Mouse (Mus musculus): Measurements from ENCODE around the gene Mif4gd. TPM values are rescaled to one million over a fixed set of nuclear protein-coding genes. Genes with fewer than 3 reads are reported as not detected.

Mif4gd gene
- total and polyA plus RNA-seq, 3 experiments = 42.0 to 62.9 TPM; not detected in 1

DNA sequence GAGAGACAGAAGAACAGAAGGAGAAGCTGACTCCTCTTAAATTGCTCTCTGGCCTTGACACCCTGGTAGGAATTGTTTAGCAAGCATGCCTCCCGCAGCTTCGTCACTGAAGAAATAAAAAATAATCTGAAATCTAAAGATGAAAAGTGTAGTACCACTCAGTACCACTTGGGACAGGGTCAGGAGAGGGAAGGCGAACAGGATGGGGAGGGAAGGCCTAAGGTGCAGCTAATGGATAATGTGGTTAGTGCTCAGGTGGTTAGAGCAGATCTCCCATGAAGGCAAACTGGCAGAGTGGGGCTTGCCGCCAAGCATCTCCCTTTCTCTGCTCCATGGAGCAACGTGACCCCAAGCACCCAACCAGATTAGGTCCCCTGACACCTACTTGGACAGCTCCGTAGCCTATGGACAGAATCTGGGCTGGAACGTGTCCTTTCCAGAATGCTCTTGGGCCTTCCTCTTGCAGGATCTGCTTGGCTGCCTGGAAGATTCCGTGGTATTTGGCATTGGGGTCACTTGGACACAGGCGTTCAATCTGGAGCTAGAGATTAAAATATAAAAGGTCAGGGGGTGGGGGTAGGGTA, 10.8 kb upstream of the Mif4gd start:
- H3K9ac ChIP-seq (ENCODE audit: control insufficient read depth, low read depth, low read length, poor library complexity, severe bottlenecking) = no peak overlapping the region
- no peak overlapping the region for H3K4me3 ChIP-seq (ENCODE audit: control insufficient read depth in 1 of 2, insufficient read depth in 1 of 2, low read depth in 2 of 2, low read length in 2 of 2)
- no peaks in the 10 kb centered on the region for H3K9me3 ChIP-seq (replicated peaks; ENCODE audit: insufficient read depth, low read length)
- H3K27ac ChIP-seq (ENCODE audit: control insufficient read depth, low read depth, low read length) = no peak overlapping the region
- TF ChIP-seq CTCF (IDR thresholded peaks at IDR 0.05 in 2 of 3, conservative IDR thresholded peaks at IDR 0.05 in 1 of 3; ENCODE audit: control insufficient read depth in 1 of 3, insufficient read depth in 1 of 3, low read depth in 2 of 3, low read length in 3 of 3, poor library complexity in 1 of 3, severe bottlenecking in 1 of 3) = peak in 2 of 3 experiments; percentile 41 to 43; a peak in 4 of 6 replicates
- no peak for TF ChIP-seq ZKSCAN1 (IDR thresholded peaks at IDR 0.05; ENCODE audit: low read depth, low read length)
- TF ChIP-seq HCFC1 (IDR thresholded peaks at IDR 0.05; ENCODE audit: low read depth, low read length) = no peak
- TF ChIP-seq TAL1 (IDR thresholded peaks at IDR 0.05; ENCODE audit: low read length) = no peak
- H3K27me3 ChIP-seq (ENCODE audit: control insufficient read depth in 1 of 2, insufficient read depth in 2 of 2, low read length in 2 of 2) = no peaks in the 10 kb centered on the region
- peaks cover 4 to 6% of the 10 kb centered on the region in 2 experiments for H3K36me3 ChIP-seq (ENCODE audit: control insufficient read depth in 1 of 2, insufficient read depth in 2 of 2, low read length in 2 of 2)
- H3K4me1 ChIP-seq (ENCODE audit: control insufficient read depth in 1 of 2, insufficient read depth in 2 of 2, low read length in 2 of 2) = peaks cover 3 to 7% of the 10 kb centered on the region in 2 experiments
- peak; percentile 63 for DNase-seq (ENCODE audit: low read depth, low spot score)
- peaks cover 21% of the 10 kb centered on the region for H3K79me2 ChIP-seq (ENCODE audit: control insufficient read depth, insufficient read depth, low read length, poor library complexity)

DNA sequence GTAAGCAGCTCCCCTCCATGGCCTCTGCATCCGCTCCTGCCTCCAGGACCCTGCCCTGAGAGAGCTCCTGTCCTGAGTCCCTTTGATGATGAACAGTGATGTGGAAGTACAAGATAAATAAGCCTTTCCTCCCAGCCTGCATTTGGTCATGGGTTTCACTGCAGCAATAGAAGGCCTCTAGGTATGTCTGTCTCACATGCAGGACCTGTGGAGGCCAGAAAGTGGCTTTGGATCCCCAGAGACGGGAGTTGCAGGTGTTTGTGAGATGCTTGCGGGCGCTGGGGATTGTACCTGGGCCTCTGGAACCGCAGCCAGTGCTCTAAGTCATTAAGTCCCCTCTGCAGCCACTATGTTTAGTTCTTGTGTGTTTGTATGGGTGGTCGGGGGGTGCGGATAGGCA, 7.2 kb upstream of the Mif4gd start:
- TF ChIP-seq POLR2AphosphoS2 (IDR thresholded peaks at IDR 0.05; ENCODE audit: low read length) (no peak), SMC3 (IDR thresholded peaks at IDR 0.05; ENCODE audit: low read depth, low read length) (no peak), UBTF (IDR thresholded peaks at IDR 0.05; ENCODE audit: borderline replicate concordance, insufficient read depth, low read depth, low read length) (no peak), TBP (IDR thresholded peaks at IDR 0.05; ENCODE audit: low read depth, low read length) (no peak), CHD1 (IDR thresholded peaks at IDR 0.05; ENCODE audit: low read depth, low read length) (no peak), E2F4 (IDR thresholded peaks at IDR 0.05; ENCODE audit: borderline replicate concordance, low read depth, low read length) (no peak), USF2 (IDR thresholded peaks at IDR 0.05; ENCODE audit: borderline replicate concordance in 1 of 2, insufficient read depth in 1 of 2, low read depth in 1 of 2, low read length in 2 of 2) (no peak), TAL1 (IDR thresholded peaks at IDR 0.05; ENCODE audit: low read length) (no peak)
- H3K9me3 ChIP-seq (replicated peaks; ENCODE audit: insufficient read depth, low read length) = no peaks in the 10 kb centered on the region
- DNase-seq (ENCODE audit: low read depth, low spot score) = no peak
- H3K27ac ChIP-seq (ENCODE audit: control insufficient read depth, low read depth, low read length) = no peak overlapping the region
- H3K4me3 ChIP-seq (ENCODE audit: control insufficient read depth in 1 of 2, insufficient read depth in 1 of 2, low read depth in 2 of 2, low read length in 2 of 2) = no peak overlapping the region
- H3K4me1 ChIP-seq (ENCODE audit: control insufficient read depth in 1 of 2, insufficient read depth in 2 of 2, low read length in 2 of 2) = no peaks in the 10 kb centered on the region
- H3K9ac ChIP-seq (ENCODE audit: control insufficient read depth, low read depth, low read length, poor library complexity, severe bottlenecking) = no peak overlapping the region
- no peaks in the 10 kb centered on the region; the same call in 1 of the 2 replicates for H3K79me2 ChIP-seq (ENCODE audit: control insufficient read depth, insufficient read depth, low read length, poor library complexity)
- H3K36me3 ChIP-seq (ENCODE audit: control insufficient read depth in 1 of 2, insufficient read depth in 2 of 2, low read length in 2 of 2) = peaks cover 0 to 4% of the 10 kb centered on the region in 2 experiments; a peak in 2 of 4 replicates
- no peaks in the 10 kb centered on the region for H3K27me3 ChIP-seq (ENCODE audit: control insufficient read depth in 1 of 2, insufficient read depth in 2 of 2, low read length in 2 of 2)

DNA sequence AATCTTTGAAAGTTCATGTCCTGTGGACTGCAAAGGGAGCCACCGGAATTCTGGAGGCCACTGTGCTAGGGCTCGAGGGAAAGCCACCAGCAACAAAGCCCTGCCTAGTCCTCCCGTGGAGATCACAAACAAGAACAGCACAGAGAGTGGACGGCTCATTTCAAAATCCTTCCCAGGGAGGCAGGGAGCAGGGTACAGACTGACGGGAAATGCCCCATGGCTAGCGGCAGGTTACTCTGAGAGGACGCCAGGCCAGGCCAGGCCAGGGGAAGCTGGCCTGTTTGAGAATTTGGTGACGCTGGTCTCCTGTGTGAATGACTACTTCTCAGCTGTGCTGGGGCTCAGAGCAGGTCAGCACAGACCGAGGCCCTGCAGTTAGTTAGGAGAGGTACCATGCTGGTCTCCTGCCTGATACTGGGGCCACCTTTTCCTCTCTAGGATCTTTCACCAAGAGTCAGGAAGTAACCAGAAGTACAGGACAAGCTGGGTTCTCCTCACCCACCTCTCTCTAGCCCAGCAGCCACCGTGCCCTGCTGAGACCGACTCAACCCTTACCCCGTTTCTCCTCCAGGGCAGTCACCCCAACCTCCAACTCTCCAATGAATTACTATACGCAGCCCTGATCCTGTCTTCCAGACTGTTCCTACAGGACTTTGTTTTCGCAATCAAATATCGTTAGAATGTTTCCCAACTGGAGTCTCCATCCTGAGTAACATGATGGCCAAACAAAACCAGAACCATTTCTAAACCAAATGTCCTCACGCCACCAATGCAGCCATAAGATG, 6.2 kb upstream of the Mif4gd start:
- no peaks in the 10 kb centered on the region for H3K9me3 ChIP-seq (replicated peaks; ENCODE audit: insufficient read depth, low read length)
- no peaks in the 10 kb centered on the region for H3K4me1 ChIP-seq (ENCODE audit: control insufficient read depth in 1 of 2, insufficient read depth in 2 of 2, low read length in 2 of 2)
- no peaks in the 10 kb centered on the region for H3K79me2 ChIP-seq (ENCODE audit: control insufficient read depth, insufficient read depth, low read length, poor library complexity)
- no peak for TF ChIP-seq HCFC1 (IDR thresholded peaks at IDR 0.05; ENCODE audit: low read depth, low read length)
- no peak for TF ChIP-seq POLR2A (IDR thresholded peaks at IDR 0.05; ENCODE audit: control insufficient read depth in 1 of 2, insufficient read depth in 1 of 2, low read depth in 1 of 2, low read length in 2 of 2, poor library complexity in 1 of 2)
- no peak for TF ChIP-seq MXI1 (IDR thresholded peaks at IDR 0.05; ENCODE audit: low read depth, low read length)
- no peak for TF ChIP-seq CTCF (IDR thresholded peaks at IDR 0.05 in 2 of 3, conservative IDR thresholded peaks at IDR 0.05 in 1 of 3; ENCODE audit: control insufficient read depth in 1 of 3, insufficient read depth in 1 of 3, low read depth in 2 of 3, low read length in 3 of 3, poor library complexity in 1 of 3, severe bottlenecking in 1 of 3)
- TF ChIP-seq ZNF384 (IDR thresholded peaks at IDR 0.05; ENCODE audit: low read depth, low read length) = no peak
- no peak for TF ChIP-seq RAD21 (IDR thresholded peaks at IDR 0.05; ENCODE audit: low read depth, low read length)
- no peak for TF ChIP-seq NELFE (IDR thresholded peaks at IDR 0.05; ENCODE audit: low read depth, low read length)
- no peak for TF ChIP-seq ETS1 (IDR thresholded peaks at IDR 0.05; ENCODE audit: low read depth, low read length)
- TF ChIP-seq CHD1 (IDR thresholded peaks at IDR 0.05; ENCODE audit: low read depth, low read length) = no peak
- TF ChIP-seq MYC (IDR thresholded peaks at IDR 0.05; ENCODE audit: low read depth, low read length) = no peak
- no peak for TF ChIP-seq POLR2AphosphoS2 (IDR thresholded peaks at IDR 0.05; ENCODE audit: low read length)
- no peak for TF ChIP-seq GATA1 (IDR thresholded peaks at IDR 0.05; ENCODE audit: low read depth, low read length)
- no peak for TF ChIP-seq ZC3H11A (IDR thresholded peaks at IDR 0.05; ENCODE audit: low read depth, low read length)
- no peak overlapping the region for H3K4me3 ChIP-seq (ENCODE audit: control insufficient read depth in 1 of 2, insufficient read depth in 1 of 2, low read depth in 2 of 2, low read length in 2 of 2)
- peaks cover 0 to 4% of the 10 kb centered on the region in 2 experiments; a peak in 3 of 4 replicates for H3K36me3 ChIP-seq (ENCODE audit: control insufficient read depth in 1 of 2, insufficient read depth in 2 of 2, low read length in 2 of 2)
- no peak overlapping the region for H3K9ac ChIP-seq (ENCODE audit: control insufficient read depth, low read depth, low read length, poor library complexity, severe bottlenecking)
- DNase-seq (ENCODE audit: low read depth, low spot score) = no peak
- no peak overlapping the region for H3K27ac ChIP-seq (ENCODE audit: control insufficient read depth, low read depth, low read length)
- H3K27me3 ChIP-seq (ENCODE audit: control insufficient read depth in 1 of 2, insufficient read depth in 2 of 2, low read length in 2 of 2) = no peaks in the 10 kb centered on the region

Measured in MEL (cell line).